Mouse (Mus musculus): Measurements from ENCODE around the gene Meis3. TPM values are rescaled to one million over a fixed set of nuclear protein-coding genes. Genes with fewer than 3 reads are reported as not detected.

Gene Meis3
- polyA plus RNA-seq, 1 experiment, result 21.6 TPM

DNA sequence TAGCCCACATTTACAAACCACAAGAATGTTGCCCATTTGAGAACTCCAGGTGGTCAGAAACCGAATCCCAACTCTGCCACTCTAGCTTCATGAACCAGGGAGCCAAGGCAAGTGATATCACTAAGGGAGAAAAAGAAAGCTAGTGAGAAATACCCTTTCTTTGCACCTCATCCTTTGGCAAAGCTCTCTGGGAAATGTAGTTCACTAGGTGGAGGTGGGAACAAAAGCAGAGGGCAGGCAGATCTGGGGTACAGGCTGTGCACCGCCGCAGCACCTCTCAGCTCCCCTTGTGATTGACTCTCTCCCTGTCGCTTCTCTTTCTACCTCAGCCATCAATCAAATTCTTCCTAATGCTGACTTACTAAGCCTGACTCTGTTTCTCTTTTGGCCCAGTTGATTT is 3.2 kb downstream of the Meis3 start:
- peaks cover 2% of the 10 kb centered on the region for H3K4me1 ChIP-seq (ENCODE audit: control insufficient read depth, insufficient read depth, insufficient read length, low read length)
- WGBS, result 89% methylated on average over 4 of the region's 4 CpGs
- H3K27me3 ChIP-seq (ENCODE audit: control insufficient read depth, insufficient read depth, low read length), result 0 out of 2 replicates have a peak, but pooled peaks cover 2% of the 10 kb centered on the region
- no peaks in the 10 kb centered on the region for H3K36me3 ChIP-seq (ENCODE audit: control insufficient read depth, insufficient read depth, low read length)
- no peak overlapping the region for H3K4me3 ChIP-seq (ENCODE audit: low read depth, low read length)
- H3K27ac ChIP-seq (ENCODE audit: insufficient read depth, low read depth, low read length), result no peak overlapping the region
- TF ChIP-seq CTCF (IDR thresholded peaks at IDR 0.05; ENCODE audit: extremely low read depth, insufficient read length, insufficient replicate concordance, low read depth, low read length), result no peak
- no peak for TF ChIP-seq POLR2A (IDR thresholded peaks at IDR 0.05; ENCODE audit: low read depth, low read length)

DNA sequence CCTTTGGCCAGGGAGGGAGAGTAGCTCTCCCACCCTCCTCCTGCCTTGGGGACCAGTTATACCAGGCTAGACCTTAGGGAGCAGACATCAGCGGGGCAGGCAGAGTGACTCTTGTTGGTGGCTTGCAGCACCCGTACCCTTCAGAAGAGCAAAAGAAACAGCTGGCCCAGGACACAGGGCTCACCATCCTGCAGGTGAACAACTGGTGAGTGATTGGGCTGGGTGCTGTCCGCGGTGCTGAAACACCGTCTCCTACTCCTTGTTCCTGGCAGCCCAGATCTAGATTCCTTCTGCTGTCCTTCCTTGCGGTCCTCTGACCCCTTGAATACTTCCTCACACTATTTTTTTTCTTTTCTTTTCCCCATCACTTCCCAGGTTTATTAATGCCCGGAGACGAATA is 8.8 kb downstream of the Meis3 start:
- Histone ChIP-seq H3K4me1 (ENCODE audit: control insufficient read depth, insufficient read depth, insufficient read length, low read length) (no peaks in the 10 kb centered on the region), H3K27ac (ENCODE audit: insufficient read depth, low read depth, low read length) (no peak overlapping the region), H3K4me3 (ENCODE audit: low read depth, low read length) (no peak overlapping the region), H3K36me3 (ENCODE audit: control insufficient read depth, insufficient read depth, low read length) (no peaks in the 10 kb centered on the region; the same call in 1 of the 2 replicates), H3K27me3 (ENCODE audit: control insufficient read depth, insufficient read depth, low read length) (no peaks in the 10 kb centered on the region)
- WGBS, result 22% methylated on average over 8 of the region's 8 CpGs
- TF ChIP-seq CTCF (IDR thresholded peaks at IDR 0.05; ENCODE audit: extremely low read depth, insufficient read length, insufficient replicate concordance, low read depth, low read length), result no peak
- no peak for TF ChIP-seq POLR2A (IDR thresholded peaks at IDR 0.05; ENCODE audit: low read depth, low read length)

DNA sequence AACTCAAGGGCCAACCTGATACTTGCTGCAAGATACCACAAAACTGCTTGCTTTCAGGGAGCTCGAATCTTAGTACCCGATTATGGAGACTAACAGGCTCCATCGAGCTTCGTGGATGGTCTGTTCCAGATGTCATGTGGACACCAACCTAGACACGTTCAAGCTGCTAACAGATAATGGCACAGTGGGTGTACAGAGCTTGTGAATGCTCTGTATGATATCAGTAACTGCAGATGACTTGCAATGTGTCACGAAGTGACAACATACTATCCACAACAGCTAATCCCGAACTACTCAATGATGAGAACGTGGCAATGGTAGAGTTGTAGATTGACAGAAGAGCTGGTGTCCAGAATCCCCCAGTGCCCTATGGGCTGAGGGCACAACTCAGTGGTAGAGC is 12.6 kb downstream of the Meis3 start:
- no peaks in the 10 kb centered on the region; the same call in 1 of the 2 replicates for H3K36me3 ChIP-seq (ENCODE audit: control insufficient read depth, insufficient read depth, low read length)
- H3K4me1 ChIP-seq (ENCODE audit: control insufficient read depth, insufficient read depth, insufficient read length, low read length), result no peaks in the 10 kb centered on the region
- TF ChIP-seq CTCF (IDR thresholded peaks at IDR 0.05; ENCODE audit: extremely low read depth, insufficient read length, insufficient replicate concordance, low read depth, low read length) (no peak), POLR2A (IDR thresholded peaks at IDR 0.05; ENCODE audit: low read depth, low read length) (no peak)
- no peaks in the 10 kb centered on the region for H3K27me3 ChIP-seq (ENCODE audit: control insufficient read depth, insufficient read depth, low read length)
- no peak overlapping the region for H3K4me3 ChIP-seq (ENCODE audit: low read depth, low read length)
- 80% methylated on average over 8 of the region's 8 CpGs for WGBS
- H3K27ac ChIP-seq (ENCODE audit: insufficient read depth, low read depth, low read length), result no peak overlapping the region

DNA sequence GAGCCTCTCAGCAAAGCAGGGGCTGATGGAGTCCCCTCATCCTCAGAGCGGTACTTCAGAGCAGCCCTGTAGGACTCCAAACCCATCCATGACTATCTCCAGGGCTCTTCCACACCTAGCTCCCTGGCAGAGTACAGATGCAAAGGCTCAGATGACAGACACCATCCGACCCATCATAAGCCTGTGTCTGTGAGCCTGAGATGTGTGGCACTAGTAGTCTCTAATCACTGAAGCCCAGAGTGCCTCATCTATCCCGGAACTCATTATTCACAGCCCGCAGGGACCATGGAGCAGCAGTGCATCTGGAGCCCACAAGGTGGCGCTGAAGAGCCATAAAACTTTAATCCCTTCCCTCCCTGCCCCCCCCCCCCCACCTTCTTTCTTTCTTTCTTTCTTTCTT is 17.4 kb downstream of the Meis3 start:
- Histone ChIP-seq H3K4me1 (ENCODE audit: control insufficient read depth, insufficient read depth, insufficient read length, low read length) (no peaks in the 10 kb centered on the region), H3K27me3 (ENCODE audit: control insufficient read depth, insufficient read depth, low read length) (no peaks in the 10 kb centered on the region), H3K4me3 (ENCODE audit: low read depth, low read length) (no peak overlapping the region), H3K36me3 (ENCODE audit: control insufficient read depth, insufficient read depth, low read length) (no peaks in the 10 kb centered on the region; the same call in 1 of the 2 replicates), H3K27ac (ENCODE audit: insufficient read depth, low read depth, low read length) (no peak overlapping the region)
- WGBS, result 21% methylated on average over 5 of the region's 5 CpGs
- peak; percentile 68 for TF ChIP-seq CTCF (IDR thresholded peaks at IDR 0.05; ENCODE audit: extremely low read depth, insufficient read length, insufficient replicate concordance, low read depth, low read length)
- TF ChIP-seq POLR2A (IDR thresholded peaks at IDR 0.05; ENCODE audit: low read depth, low read length), result no peak

DNA sequence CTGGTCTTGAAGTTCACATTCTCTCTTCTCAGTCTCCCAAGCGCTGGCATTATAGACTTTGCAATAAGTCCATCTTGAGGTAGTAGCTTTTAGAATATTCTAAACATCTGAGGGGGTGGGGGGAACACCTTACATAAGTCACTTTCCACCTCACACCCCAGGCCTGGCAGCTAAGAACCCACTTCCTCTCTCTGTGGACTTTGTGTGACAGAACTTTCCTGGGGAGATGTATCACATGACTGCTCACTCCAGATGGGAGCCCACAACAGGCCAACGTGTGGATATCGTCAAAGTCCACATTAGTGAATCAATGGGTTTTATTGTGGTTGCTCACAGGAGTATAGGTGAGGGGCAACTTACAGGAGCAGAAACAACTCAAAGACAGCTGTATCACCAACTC is 18.8 kb downstream of the Meis3 start:
- no peaks in the 10 kb centered on the region for H3K4me1 ChIP-seq (ENCODE audit: control insufficient read depth, insufficient read depth, insufficient read length, low read length)
- TF ChIP-seq CTCF (IDR thresholded peaks at IDR 0.05; ENCODE audit: extremely low read depth, insufficient read length, insufficient replicate concordance, low read depth, low read length), result no peak
- TF ChIP-seq POLR2A (IDR thresholded peaks at IDR 0.05; ENCODE audit: low read depth, low read length), result no peak
- no peak overlapping the region for H3K4me3 ChIP-seq (ENCODE audit: low read depth, low read length)
- no peaks in the 10 kb centered on the region for H3K27me3 ChIP-seq (ENCODE audit: control insufficient read depth, insufficient read depth, low read length)
- WGBS, result 23% methylated on average over 3 of the region's 3 CpGs
- no peak overlapping the region for H3K27ac ChIP-seq (ENCODE audit: insufficient read depth, low read depth, low read length)
- H3K36me3 ChIP-seq (ENCODE audit: control insufficient read depth, insufficient read depth, low read length), result peaks cover 6% of the 10 kb centered on the region; the same call in 1 of the 2 replicates

DNA sequence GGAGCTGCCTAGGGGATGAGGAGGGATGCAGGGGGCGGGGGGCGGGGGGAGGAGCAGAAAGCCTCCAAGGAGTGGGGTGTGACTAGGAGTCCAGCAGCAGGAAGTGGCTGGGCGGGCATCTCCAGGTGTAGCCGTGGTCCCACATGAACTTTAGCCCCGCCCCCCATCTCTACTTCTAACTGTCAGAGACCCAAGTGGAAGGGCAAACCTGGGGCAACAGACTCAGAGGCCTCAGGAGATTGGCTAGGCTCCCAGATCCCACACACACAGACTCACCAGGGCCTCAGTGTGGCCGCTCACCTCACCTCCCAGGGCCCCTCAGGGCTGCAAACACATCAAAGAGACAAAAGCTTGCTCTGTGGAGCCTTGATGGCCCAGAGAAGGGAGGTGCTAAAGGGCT is 21.7 kb downstream of the Meis3 start:
- 69% methylated on average over 6 of the region's 6 CpGs for WGBS
- peaks cover 16% of the 10 kb centered on the region; the same call in 1 of the 2 replicates for H3K36me3 ChIP-seq (ENCODE audit: control insufficient read depth, insufficient read depth, low read length)
- H3K4me3 ChIP-seq (ENCODE audit: low read depth, low read length), result no peak overlapping the region
- no peaks in the 10 kb centered on the region for H3K27me3 ChIP-seq (ENCODE audit: control insufficient read depth, insufficient read depth, low read length)
- H3K27ac ChIP-seq (ENCODE audit: insufficient read depth, low read depth, low read length), result no peak overlapping the region
- H3K4me1 ChIP-seq (ENCODE audit: control insufficient read depth, insufficient read depth, insufficient read length, low read length), result no peaks in the 10 kb centered on the region
- no peak for TF ChIP-seq POLR2A (IDR thresholded peaks at IDR 0.05; ENCODE audit: low read depth, low read length)
- TF ChIP-seq CTCF (IDR thresholded peaks at IDR 0.05; ENCODE audit: extremely low read depth, insufficient read length, insufficient replicate concordance, low read depth, low read length), result no peak

DNA sequence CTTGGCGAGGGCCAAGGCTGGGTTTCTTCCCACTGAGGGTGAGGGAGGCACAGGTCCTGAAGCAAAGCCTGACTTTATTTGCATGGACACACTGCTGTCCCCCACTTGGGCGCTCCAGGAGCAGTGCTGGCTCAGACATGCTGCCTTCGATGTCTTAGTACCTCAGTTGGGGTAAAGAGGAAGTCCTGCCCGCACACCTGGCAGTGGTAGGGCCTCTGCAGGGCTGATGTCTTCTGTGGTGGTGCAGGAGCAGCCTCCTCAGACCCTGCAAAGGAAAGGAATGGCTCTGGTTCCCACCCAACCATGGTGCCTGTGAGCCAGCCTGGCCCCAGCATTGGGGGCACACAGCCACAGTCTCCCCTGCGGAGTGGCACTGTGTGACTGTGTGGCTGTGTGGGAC is 22.3 kb downstream of the Meis3 start:
- H3K27ac ChIP-seq (ENCODE audit: insufficient read depth, low read depth, low read length), result no peak overlapping the region
- H3K36me3 ChIP-seq (ENCODE audit: control insufficient read depth, insufficient read depth, low read length), result peaks cover 18% of the 10 kb centered on the region; the same call in 1 of the 2 replicates
- H3K4me1 ChIP-seq (ENCODE audit: control insufficient read depth, insufficient read depth, insufficient read length, low read length), result no peaks in the 10 kb centered on the region
- no peaks in the 10 kb centered on the region for H3K27me3 ChIP-seq (ENCODE audit: control insufficient read depth, insufficient read depth, low read length)
- TF ChIP-seq CTCF (IDR thresholded peaks at IDR 0.05; ENCODE audit: extremely low read depth, insufficient read length, insufficient replicate concordance, low read depth, low read length) (no peak), POLR2A (IDR thresholded peaks at IDR 0.05; ENCODE audit: low read depth, low read length) (no peak)
- H3K4me3 ChIP-seq (ENCODE audit: low read depth, low read length), result no peak overlapping the region
- WGBS, result 73% methylated on average over 5 of the region's 5 CpGs
